Mouse (Mus musculus) neural tube, embryonic 13.5 days (tissue): ENCODE results near the gene Vasn. TPM values are rescaled to one million over a fixed set of nuclear protein-coding genes. Genes with fewer than 3 reads are reported as not detected.
A peak's percentile ranks its signal among the peaks of the same experiment; 100 is the strongest.
"Not testable (repeated sequence)": the region's sequence is repeated elsewhere in the genome, so short reads cannot be mapped to it uniquely, and the experiment has no call there.

ENCODE experiments used
- ATAC-seq: fragments of 200-750 bp; cut with Nextera tagmentation; 2 replicates; pipeline ENCODE4 v1.8.0; 2017; ENCODE audit warnings: low read depth, mild to moderate bottlenecking, moderate TSS enrichment, moderate library complexity
- H3K27ac ChIP-seq: fragments of 300-500 bp; sonication (generic); replicated peaks from 2 replicates; pipeline ENCODE4 v1.5.1; 2015; ENCODE audit warnings: moderate library complexity, mild to moderate bottlenecking, inconsistent platforms
- H3K27me3 ChIP-seq: fragments of 300-500 bp; sonication (generic); 2 replicates; pipeline ENCODE4 v1.6.1; 2015; ENCODE audit warnings: mild to moderate bottlenecking, inconsistent platforms
- H3K36me3 ChIP-seq: fragments of 300-500 bp; sonication (generic); 2 replicates; pipeline ENCODE4 v1.6.1; 2015; ENCODE audit warnings: mild to moderate bottlenecking, inconsistent platforms
- H3K4me1 ChIP-seq: fragments of 300-500 bp; sonication (generic); replicated peaks from 2 replicates; pipeline ENCODE4 v1.6.1; 2015; ENCODE audit warnings: inconsistent platforms
- H3K4me2 ChIP-seq: fragments of 300-500 bp; sonication (generic); 2 replicates; pipeline ENCODE4 v1.6.1; 2015; ENCODE audit warnings: inconsistent platforms, mild to moderate bottlenecking, moderate library complexity
- H3K4me3 ChIP-seq: fragments of 300-500 bp; sonication (generic); 2 replicates; pipeline ENCODE4 v1.5.1; 2015; ENCODE audit warnings: mild to moderate bottlenecking, inconsistent platforms
- H3K9ac ChIP-seq: fragments of 300-500 bp; sonication (generic); 2 replicates; pipeline ENCODE4 v1.6.1; 2015; ENCODE audit warnings: moderate library complexity, mild to moderate bottlenecking, inconsistent platforms
- H3K9me3 ChIP-seq: fragments of 300-500 bp; sonication (generic); 2 replicates; pipeline ENCODE4 v1.6.1; 2016; ENCODE audit warnings: inconsistent platforms
- WGBS: fragments of 180-500 bp; shearing (Covaris S2); methylation state at CpG from one replicate; pipeline ENCODE4 v1.1.7; 2015; 5-methylcytosine and 5-hydroxymethylcytosine counted together
- polyA plus RNA-seq: library from polyadenylated mRNA; unstranded; fragments of >200 nt; fragmentation: Nextera tagmentation; extraction: Ambion mirVana; gene quantifications from 2 replicates; pipeline ENCODE4 v1.2.1, GENCODE M21; 2015

The Vasn gene
- polyA plus RNA-seq, 1 experiment from 2014 or later: 6.7 TPM

GRCm38 (mm10) chr16:4659326-4659725 lies 19.6 kb downstream of the Vasn start:
- Histone ChIP-seq H3K4me2 (no peak overlapping the region), H3K27ac (peak overlapping the region; percentile 59; the same call in 1 of the 2 replicates), H3K9ac (0 out of 2 replicates have a peak overlapping the region, but pooled peaks have one; percentile 41), H3K9me3 (no peaks in the 10 kb centered on the region), H3K36me3 (peaks cover 46% of the 10 kb centered on the region), H3K4me3 (no peak overlapping the region), H3K4me1 (peaks cover 23% of the 10 kb centered on the region), H3K27me3 (no peaks in the 10 kb centered on the region)
- ATAC-seq: 0 out of 2 replicates have a peak, but pooled peaks have one; percentile 15
- WGBS: 30% methylated on average over 2 of the region's 2 CpGs

GRCm38 (mm10) chr16:4661605-4662004 lies 21.9 kb downstream of the Vasn start:
- H3K27ac ChIP-seq: no peak overlapping the region
- H3K27me3 ChIP-seq: no peaks in the 10 kb centered on the region
- no peak overlapping the region for H3K9ac ChIP-seq
- WGBS: 60% methylated on average over 2 of the region's 2 CpGs
- no peak overlapping the region for H3K4me3 ChIP-seq
- H3K4me1 ChIP-seq: peaks cover 11% of the 10 kb centered on the region
- no peak overlapping the region for H3K4me2 ChIP-seq
- peaks cover 43% of the 10 kb centered on the region for H3K36me3 ChIP-seq
- no peak for ATAC-seq
- H3K9me3 ChIP-seq: no peaks in the 10 kb centered on the region

- Histone ChIP-seq H3K9ac (no peak overlapping the region), H3K4me3 (no peak overlapping the region), H3K36me3 (peaks cover 53% of the 10 kb centered on the region), H3K4me2 (no peak overlapping the region), H3K4me1 (peaks cover 7% of the 10 kb centered on the region), H3K27ac (no peak overlapping the region), H3K9me3 (no peaks in the 10 kb centered on the region), H3K27me3 (no peaks in the 10 kb centered on the region)
- no peak for ATAC-seq
- WGBS: 89% methylated on average over 2 of the region's 2 CpGs
These were observed 24.1 kb downstream of the Vasn start for GRCm38 (mm10) chr16:4663806-4664205.

GRCm38 (mm10) chr16:4665726-4666125 lies 26.0 kb downstream of the Vasn start:
- no peaks in the 10 kb centered on the region for H3K9me3 ChIP-seq
- no peak overlapping the region for H3K4me3 ChIP-seq
- H3K4me1 ChIP-seq: no peaks in the 10 kb centered on the region
- H3K36me3 ChIP-seq: peaks cover 65% of the 10 kb centered on the region
- WGBS: 91% methylated on average over 2 of the region's 2 CpGs
- H3K9ac ChIP-seq: no peak overlapping the region
- H3K27ac ChIP-seq: no peak overlapping the region
- no peaks in the 10 kb centered on the region for H3K27me3 ChIP-seq
- H3K4me2 ChIP-seq: no peak overlapping the region
- no peak for ATAC-seq

GRCm38 (mm10) chr16:4667190-4667808 lies 27.6 kb downstream of the Vasn start:
- Histone ChIP-seq H3K27ac (no peak overlapping the region), H3K36me3 (peaks cover 53% of the 10 kb centered on the region), H3K9ac (no peak overlapping the region), H3K9me3 (no peaks in the 10 kb centered on the region), H3K4me1 (no peaks in the 10 kb centered on the region), H3K4me3 (no peak overlapping the region), H3K27me3 (no peaks in the 10 kb centered on the region), H3K4me2 (no peak overlapping the region)
- ATAC-seq: peak; percentile 88
- WGBS: 25% methylated on average over 3 of the region's 3 CpGs

- Histone ChIP-seq H3K4me2 (no peak overlapping the region), H3K4me1 (no peaks in the 10 kb centered on the region), H3K4me3 (no peak overlapping the region), H3K27me3 (no peaks in the 10 kb centered on the region), H3K27ac (no peak overlapping the region), H3K9ac (no peak overlapping the region), H3K36me3 (peaks cover 61% of the 10 kb centered on the region), H3K9me3 (no peaks in the 10 kb centered on the region)
- WGBS: 81% methylated on average over 5 of the region's 5 CpGs
- no peak for ATAC-seq
These were observed 30.6 kb downstream of the Vasn start for GRCm38 (mm10) chr16:4670317-4670716.

- H3K36me3 ChIP-seq: peaks cover 56% of the 10 kb centered on the region
- 89% methylated on average over 4 of the region's 4 CpGs for WGBS
- no peaks in the 10 kb centered on the region for H3K9me3 ChIP-seq
These were observed 34.4 kb downstream of the Vasn start for GRCm38 (mm10) chr16:4674091-4674490.

GRCm38 (mm10) chr16:4676836-4677235 lies 37.1 kb downstream of the Vasn start:
- 96% methylated on average over 5 of the region's 5 CpGs for WGBS

More at GRCm38 (mm10) chr16:4674091-4674490, 34.4 kb downstream of the Vasn start:
- H3K4me3 ChIP-seq: no peak overlapping the region
- H3K9ac ChIP-seq: no peak overlapping the region
- H3K4me1 ChIP-seq: peaks cover 14% of the 10 kb centered on the region
- no peak overlapping the region for H3K27ac ChIP-seq
- ATAC-seq: no peak
- H3K4me2 ChIP-seq: no peak overlapping the region
- H3K27me3 ChIP-seq: no peaks in the 10 kb centered on the region

GRCm38 (mm10) chr16:4678080-4678479 lies 38.3 kb downstream of the Vasn start:
- Histone ChIP-seq H3K4me3 (no peak overlapping the region; the same call in 1 of the 2 replicates), H3K9ac (peak overlapping the region; percentile 82; the same call in 1 of the 2 replicates), H3K36me3 (peaks cover 36% of the 10 kb centered on the region), H3K4me2 (peak overlapping the region; percentile 94), H3K27me3 (no peaks in the 10 kb centered on the region), H3K4me1 (peaks cover 19% of the 10 kb centered on the region), H3K27ac (no peak overlapping the region), H3K9me3 (no peaks in the 10 kb centered on the region)
- no peak for ATAC-seq
- WGBS: 85% methylated on average over 5 of the region's 5 CpGs

More at GRCm38 (mm10) chr16:4676836-4677235, 37.1 kb downstream of the Vasn start:
- no peaks in the 10 kb centered on the region for H3K27me3 ChIP-seq
- H3K4me2 ChIP-seq: no peak overlapping the region
- no peaks in the 10 kb centered on the region for H3K9me3 ChIP-seq
- no peak overlapping the region for H3K4me3 ChIP-seq
- H3K4me1 ChIP-seq: peaks cover 16% of the 10 kb centered on the region
- no peak overlapping the region for H3K27ac ChIP-seq
- ATAC-seq: no peak
- no peak overlapping the region for H3K9ac ChIP-seq
- H3K36me3 ChIP-seq: peaks cover 43% of the 10 kb centered on the region

GRCm38 (mm10) chr16:4679121-4680018 lies 39.6 kb downstream of the Vasn start, which contains the start of gene Coro7:
Gene Coro7, minus strand, starts transcription at chr16:4679777.
- Histone ChIP-seq H3K9ac (peak within 1 kb of the TSS; percentile 82), H3K27me3 (no peaks in the 10 kb centered on the region), H3K4me2 (peak within 1 kb of the TSS; percentile 94), H3K36me3 (peaks cover 23% of the 10 kb centered on the region), H3K9me3 (no peaks in the 10 kb centered on the region), H3K27ac (peak within 1 kb of the TSS; percentile 57), H3K4me3 (peak within 1 kb of the TSS; percentile 74), H3K4me1 (peaks cover 24% of the 10 kb centered on the region)
- under 1% methylated on average over 47 of the region's 47 CpGs for WGBS
- peak; percentile 88 for ATAC-seq

GRCm38 (mm10) chr16:4680922-4681455 lies 41.2 kb downstream of the Vasn start:
- 0 out of 2 replicates have a peak overlapping the region, but pooled peaks have one; percentile 5 for H3K9ac ChIP-seq
- H3K9me3 ChIP-seq, ATAC-seq, H3K4me2 ChIP-seq, H3K4me3 ChIP-seq, H3K27me3 ChIP-seq, H3K27ac ChIP-seq, H3K36me3 ChIP-seq: not testable (repeated sequence)
- peaks cover 38% of the 10 kb centered on the region for H3K4me1 ChIP-seq
- 76% methylated on average over 3 of the region's 3 CpGs for WGBS
